Mouse (Mus musculus) spleen, postnatal 10 days (tissue): ENCODE data around the gene Exoc3.

Source experiments
- DNase-seq, 2 experiments: peaks; one replicate each; pipeline ENCODE4 v3.0.0; 2021 to 2022; ENCODE audit warnings: low spot score in 2 of 2

Gene Exoc3

GRCm38 (mm10) chr13:74140793-74141192, 67.7 kb downstream of the Exoc3 start:
- DNase-seq, result no peak

GRCm38 (mm10) chr13:74138906-74139647, 69.5 kb downstream of the Exoc3 start:
- no peak for DNase-seq

- no peak for DNase-seq
Measured at GRCm38 (mm10) chr13:74129909-74130308, 78.6 kb downstream of the Exoc3 start.

GRCm38 (mm10) chr13:74127571-74127970, 81.0 kb downstream of the Exoc3 start:
- DNase-seq, result no peak

GRCm38 (mm10) chr13:74122632-74123031, 85.9 kb downstream of the Exoc3 start:
- no peak for DNase-seq

- no peak for DNase-seq
Measured at GRCm38 (mm10) chr13:74121795-74122330, 86.7 kb downstream of the Exoc3 start.

- no peak for DNase-seq
Measured at GRCm38 (mm10) chr13:74121141-74121602, 87.4 kb downstream of the Exoc3 start, which contains the start of gene Slc9a3. Gene Slc9a3, plus strand, starts transcription at chr13:74121457.
